Mouse (Mus musculus): ENCODE data around the gene Itga8.

Itga8 gene

DNA sequence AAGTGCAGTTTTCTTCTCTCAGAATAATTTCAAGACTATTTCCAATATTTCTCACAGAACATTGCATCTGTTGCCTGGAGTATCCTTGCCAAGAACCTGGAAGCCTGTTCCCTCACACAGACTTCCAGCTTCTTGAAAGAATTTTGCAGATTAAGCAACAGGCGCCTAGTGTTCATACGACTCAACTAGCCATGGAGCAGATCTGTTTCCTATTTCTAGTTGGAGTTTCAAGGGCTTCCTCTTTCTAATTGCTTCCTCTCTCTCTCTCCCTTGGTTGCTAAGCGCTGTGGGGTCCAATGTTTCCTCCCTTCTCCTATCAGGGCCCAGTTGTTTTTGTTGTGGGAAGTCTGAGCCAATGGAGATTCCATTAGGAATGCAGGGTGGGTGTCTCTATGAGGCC is 7.7 kb downstream of the Itga8 start:
- DNase-seq (ENCODE audit: low spot score) = no peak

DNA sequence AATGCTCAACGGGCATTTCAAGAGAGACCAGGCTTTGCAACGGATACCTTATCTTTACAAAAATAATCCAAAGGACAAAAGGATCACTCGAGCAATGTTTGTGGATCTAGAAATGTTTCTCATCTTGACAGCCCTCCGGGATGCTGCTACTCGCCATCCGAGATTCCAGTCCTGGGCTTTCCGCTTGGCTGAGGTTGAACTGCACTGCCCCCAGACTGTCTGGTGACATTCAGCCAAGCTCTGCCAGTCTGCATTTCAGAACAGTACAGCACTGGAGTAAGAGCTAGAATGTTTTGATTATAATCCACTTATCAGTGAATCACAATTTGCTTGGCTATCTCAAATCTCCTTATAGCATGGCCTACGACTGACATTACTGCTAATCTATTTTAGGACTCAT is 8.3 kb downstream of the Itga8 start:
- DNase-seq (ENCODE audit: low spot score) = no peak

DNA sequence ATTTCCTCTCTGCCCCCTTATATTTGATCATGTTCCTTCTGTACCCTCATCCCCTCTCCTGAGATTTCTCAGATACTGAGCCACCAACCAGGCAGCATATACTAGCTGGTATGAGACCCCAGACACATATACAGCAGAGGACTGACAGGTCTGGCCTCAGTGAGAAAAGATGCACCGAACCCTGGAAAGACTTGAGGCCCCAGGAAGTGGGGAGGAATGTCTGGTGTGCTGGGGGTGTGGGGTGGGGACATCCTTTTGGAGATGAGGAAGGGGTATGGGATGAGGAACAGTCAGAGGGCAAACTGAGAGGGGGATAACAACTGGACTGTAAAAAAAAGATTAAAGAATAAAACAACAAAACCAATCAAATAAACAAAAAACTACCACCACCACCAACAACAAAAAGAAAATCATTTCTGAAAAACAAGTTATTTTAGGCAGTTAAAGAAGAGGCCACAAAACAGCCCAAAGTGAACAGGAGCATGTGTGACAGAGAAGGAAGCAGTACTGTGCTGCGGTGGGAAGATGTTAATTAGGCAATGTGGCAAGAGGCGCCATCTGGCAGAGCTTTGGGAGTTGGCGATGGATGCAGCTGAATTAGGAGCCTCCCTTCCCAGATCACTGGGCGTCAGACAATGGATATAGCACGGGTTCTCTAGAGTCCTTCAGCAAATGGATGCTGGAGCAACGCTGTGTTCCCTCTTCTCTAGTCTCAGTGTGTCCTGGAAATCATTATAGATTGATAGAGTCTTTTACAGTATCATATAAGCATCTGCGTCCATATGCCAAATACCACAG is 9.5 kb downstream of the Itga8 start:
- no peak for DNase-seq (ENCODE audit: low spot score)

DNA sequence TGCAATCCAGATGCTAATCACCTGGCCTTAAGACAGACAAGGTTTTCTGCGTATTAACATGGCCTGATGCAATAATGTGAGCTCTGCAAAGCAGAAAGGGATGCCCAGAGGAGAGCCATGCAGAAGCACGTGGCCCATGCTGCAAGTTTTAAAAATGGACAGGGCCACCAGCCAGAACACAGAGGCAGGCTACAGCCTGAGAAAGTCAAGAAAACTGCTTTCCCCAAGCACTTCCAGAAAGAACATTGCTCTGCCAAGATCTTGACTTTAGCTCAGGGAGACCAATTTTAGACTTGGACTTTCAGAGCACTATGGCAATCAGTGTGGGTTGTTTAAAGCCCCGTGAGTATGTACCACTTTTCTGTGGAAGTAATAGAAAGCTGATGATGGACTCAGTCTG is 11.5 kb downstream of the Itga8 start:
- no peak for DNase-seq (ENCODE audit: low spot score)

DNA sequence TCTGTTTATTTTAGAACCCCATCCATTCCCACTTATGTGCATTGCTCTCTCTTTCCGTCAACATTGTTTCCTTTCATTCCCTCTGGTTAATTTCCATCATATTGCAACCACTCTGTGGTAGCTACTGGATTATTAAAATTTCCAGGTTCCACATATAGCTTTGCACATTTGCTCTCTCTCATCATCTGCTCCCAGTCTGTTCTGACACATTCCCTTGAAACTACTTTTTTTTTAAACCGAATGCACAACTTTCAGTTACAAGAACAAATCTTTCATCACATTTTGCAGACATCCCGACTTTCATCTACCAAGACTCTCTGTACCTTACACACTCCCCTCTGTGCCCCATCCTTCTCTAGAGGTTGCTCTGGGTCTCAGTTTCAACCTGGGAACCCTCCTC is 13.9 kb downstream of the Itga8 start:
- no peak for DNase-seq (ENCODE audit: low spot score)

DNA sequence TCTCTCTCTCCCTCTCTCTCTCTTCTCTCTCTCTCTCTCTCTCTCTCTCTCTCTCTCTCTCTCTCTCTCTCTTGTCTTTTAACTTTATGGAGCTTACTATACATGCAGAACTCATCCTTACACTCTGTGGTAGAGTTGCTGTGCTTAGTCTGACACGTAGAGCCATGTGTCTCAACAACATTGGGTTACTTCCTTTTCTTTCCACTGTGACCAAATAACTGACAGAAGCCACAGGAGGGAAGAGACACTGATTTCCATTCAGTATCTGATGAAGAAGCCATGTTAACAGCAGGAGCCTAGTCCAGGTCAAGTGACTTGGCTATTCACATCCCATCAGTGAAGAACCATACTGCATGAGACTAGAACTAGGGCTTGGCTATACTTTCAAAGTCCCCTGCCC is 21.1 kb downstream of the Itga8 start:
- DNase-seq (ENCODE audit: low spot score) = no peak

DNA sequence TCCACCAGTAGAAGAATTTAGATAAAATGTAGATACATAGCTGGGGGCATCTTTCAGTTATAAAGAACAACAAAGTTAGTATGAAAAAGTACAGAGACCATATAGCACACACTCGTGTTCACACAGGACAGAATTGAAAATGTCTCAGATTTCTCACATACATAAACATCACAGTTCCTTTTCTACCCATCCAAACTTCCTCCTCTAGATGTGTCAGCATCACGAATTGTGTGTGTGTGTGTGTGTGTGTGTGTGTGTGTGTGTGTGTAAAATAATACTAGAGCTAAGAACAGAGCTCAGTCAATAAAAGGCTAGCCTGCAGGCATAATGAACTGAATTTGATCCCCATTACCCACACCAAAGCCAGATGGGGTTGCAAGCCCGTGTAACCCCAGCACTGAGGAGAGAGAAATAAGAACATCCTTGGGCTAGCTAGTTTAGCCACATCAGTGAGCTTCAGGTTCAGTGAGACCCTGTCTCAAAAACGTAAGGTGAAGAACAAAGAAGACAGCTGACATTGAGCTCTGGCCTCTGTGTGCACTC is 22.6 kb downstream of the Itga8 start:
- DNase-seq (ENCODE audit: low spot score) = no peak

DNA sequence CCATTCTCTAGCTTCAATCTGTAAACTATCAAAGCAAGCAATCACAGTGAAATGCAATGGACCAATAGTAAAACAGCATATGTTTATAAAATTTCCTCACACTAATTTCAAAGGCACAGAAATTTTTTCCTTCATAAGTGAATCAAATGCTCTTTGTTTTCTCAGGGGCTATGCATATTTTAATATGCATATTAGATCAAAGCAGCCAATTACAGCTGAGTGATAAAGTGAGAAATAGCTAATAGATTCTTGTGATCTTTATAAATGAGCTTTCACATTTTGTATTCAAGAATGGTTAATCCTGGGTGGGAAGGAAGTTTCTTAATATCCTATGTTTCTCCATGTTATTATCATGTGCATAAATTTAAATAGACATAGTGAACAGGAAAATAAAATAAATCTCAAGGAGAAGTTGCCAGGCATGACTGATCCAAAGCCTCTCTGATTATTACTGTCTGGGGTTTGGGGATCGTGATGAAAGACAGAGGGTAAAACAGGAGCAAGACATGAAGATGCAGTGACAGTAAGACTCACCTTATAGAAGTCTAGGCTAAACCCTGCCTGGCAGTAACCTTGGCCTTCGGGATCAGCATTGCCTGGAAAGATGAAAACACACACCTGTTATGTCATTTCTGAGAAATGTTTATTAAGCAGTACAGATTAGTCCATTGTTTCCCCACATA is 44.9 kb downstream of the Itga8 start:
- DNase-seq (ENCODE audit: low spot score) = no peak

DNA sequence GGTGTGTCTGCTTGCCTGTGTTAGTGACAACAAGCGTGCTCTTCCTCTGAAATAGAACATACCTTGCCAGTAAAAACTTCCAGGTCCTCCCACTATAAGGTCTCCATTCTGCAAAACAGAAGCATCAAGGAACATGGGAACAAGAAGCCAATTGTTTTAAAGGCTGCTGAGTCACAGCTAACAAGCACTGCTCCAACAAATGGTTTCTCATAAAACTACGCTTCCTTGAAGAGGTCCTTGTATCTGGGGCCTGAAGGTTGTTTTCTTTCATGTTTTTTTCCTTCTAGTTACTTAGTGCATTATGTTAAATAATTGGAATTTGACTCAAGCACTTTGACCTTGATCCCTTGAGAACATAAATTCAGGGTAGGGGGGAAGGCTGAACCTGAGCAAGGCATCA is 45.8 kb downstream of the Itga8 start:
- DNase-seq (ENCODE audit: low spot score) = no peak

DNA sequence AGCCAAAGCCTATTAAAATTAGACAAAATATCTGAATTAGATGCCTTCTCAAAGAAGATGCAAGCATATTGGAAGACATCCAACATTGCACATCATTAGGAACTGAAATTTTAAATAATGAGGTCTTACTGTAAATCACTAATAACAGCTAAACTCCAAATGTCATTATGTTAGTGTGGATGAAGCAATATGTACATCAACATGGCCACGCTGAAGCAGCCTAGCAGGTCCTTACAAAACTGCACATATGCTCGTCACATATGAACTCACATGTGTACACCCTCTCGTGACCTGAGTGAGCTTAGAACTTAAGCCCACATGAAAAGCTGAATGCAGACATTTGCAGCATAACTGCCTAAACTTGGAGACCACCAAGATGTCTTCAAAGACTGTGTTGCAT is 66.4 kb downstream of the Itga8 start:
- DNase-seq (ENCODE audit: low spot score) = no peak

DNA sequence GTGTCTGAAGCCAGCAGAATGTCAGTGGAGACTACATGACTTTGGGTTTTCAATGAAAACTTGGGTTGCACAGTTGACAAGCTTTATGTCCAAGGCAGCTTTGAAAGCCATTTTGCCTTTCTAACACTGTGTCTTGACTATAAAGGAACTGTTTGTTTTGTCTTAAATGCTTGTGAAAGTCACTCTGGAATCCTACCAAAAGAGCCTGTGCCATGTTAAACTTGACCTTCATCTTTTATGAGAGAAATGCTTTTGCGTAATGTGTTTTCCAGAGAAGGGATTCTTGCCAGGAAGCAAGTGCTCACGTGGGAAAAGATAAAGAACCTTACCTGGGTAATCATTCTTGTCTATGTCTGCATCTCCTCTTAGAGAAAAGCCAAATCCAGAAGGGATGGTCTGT is 72.0 kb downstream of the Itga8 start:
- DNase-seq (ENCODE audit: low spot score) = no peak

DNA sequence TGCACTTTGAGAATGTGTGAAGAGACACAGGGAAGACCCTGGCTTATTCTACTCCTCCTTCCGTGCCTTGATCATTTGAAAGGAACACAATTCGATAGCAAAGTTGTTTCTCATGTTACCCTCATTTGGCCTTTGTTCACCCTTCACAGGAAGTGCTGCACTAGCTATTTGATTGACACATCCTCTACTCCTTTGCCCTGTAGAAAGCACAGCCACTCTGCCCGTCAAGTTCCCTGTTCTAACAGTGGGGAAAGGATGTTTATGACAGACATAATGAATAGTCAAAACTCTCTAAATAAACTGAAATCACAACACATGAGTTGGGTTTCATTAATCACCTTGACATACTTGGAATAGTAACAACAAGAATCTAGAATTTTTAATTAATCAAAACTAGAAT is 73.4 kb downstream of the Itga8 start:
- DNase-seq (ENCODE audit: low spot score) = no peak

DNA sequence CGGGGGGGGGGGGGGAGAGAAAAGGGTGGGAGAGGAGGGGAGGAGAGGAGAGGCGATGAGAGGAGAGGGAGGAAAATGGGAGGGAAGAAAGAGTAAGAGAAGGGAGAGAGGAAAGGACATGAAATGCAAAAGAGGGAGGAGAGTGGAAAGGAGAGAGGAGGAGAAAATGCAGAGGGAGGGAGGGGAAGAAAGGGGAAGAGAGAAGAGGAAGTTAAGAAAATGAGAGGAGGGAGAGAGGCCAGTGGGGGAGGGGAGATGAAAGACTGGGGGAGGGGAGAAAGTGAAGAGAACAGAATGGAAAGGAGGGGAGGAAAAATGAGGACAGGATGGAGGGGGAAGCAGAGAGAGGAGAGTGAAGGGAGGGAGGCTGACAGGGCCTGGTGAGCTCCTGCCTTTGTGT is 74.5 kb downstream of the Itga8 start:
- DNase-seq (ENCODE audit: low spot score) = no peak

DNA sequence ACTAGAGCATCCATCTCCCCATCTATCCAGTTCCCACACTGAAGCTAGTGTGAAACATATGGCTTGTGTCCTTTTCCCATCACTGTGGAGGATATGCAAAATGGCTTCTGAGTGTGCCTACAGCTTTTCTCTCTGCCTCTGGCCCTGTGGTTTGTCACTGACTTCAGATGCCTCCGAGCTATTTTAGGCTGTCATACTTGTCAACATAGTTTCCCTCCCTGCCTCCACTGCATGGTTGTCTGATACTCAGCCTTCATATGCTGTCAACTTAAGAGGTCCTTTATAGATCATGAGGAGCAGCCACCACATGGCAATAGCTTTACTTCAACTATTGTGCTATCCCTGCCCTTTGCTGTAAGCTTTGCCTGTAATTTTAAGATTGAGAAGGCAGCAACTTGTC is 75.4 kb downstream of the Itga8 start:
- no peak for DNase-seq (ENCODE audit: low spot score)

DNA sequence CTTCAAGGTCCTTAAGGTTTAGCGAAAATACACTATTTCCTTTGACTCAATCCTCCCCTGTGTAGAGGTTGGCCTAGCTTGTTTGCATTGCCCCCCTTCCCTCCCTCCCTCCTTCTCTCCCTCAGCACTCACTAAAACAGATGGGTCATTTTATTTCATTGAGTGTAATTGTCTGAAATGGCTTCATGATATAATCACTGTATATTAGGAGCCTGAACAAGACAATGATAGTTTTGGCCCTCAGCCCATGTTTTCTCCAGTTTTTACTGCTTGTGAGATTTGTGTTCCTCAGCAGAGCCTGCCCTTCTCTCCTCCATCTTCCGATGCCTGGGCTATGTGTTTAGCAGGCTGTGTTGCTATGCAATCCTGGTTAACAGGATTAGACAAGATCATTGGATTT is 80.1 kb downstream of the Itga8 start:
- DNase-seq (ENCODE audit: low spot score) = no peak

DNA sequence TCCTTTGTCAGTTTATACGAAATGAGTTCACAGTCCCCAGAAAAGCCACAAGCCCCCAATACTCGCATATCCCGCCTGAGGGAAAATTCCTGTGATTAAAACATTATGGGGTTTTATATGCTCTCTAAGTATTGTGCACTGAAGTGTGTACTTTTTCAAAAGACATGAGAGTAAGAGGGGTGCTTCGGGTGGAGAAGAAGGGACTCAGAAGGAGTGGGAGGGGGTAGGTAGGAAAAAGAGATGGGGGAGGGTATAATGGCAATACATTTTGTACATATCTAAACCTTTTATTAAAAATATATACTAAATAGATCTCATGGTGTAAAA is 88.3 kb downstream of the Itga8 start:
- no peak for DNase-seq (ENCODE audit: low spot score)

DNA sequence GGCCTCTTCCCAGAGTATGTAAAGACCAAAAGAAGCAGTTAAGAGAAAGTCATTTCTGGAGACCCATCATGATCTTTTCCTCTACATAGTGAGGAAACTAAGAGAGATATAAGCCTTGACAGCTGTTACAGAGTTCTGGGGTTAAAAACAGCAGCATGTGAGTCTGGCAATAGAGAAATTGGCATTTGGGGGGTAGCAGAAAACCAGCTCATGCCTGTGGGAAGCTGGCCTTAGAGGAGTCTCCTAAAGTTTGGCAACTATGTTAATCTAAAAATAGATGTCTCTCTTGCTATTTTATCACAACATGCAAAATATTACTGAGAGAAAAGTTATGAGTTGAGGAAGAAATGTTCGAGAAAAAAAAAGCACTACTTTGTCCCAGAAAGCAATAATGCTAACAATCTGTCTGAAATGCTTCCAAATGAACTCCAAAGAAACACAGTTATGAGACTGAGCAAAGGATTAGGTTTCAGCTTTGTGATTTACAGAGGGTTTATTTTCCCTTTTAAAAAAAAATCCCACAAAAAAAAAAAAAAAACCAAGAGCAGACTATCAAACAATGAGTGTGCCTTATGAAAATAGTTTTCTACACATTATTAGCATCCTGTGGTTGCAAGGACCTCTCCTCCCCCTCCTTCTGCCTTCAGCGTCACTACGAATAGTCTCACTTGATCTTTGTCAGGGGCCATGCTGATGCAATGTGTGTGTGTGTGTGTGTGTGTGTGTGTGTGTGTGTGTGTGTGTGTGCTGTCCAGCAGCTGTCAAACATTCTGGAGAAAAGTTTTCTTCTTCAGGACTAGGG is 88.9 kb downstream of the Itga8 start:
- no peak for DNase-seq (ENCODE audit: low spot score)

DNA sequence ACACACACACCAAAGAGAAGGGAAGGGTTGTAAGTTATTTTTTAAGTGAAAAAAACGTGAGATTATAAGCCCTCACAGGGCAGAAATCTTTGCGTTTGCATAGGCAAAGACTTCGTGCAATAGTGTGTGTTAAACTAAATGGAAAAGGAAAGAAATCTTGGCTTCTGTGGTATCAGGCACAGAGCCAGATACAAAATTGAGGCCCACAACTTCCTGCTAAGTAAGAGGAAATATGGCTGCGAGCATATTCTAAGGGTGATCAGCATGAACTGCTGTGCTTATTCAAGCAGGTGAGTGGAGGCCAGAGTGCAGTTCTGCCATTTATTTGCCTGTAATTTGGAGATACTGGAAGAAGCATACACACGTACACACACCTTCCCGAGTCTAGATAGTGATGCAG is 93.6 kb downstream of the Itga8 start:
- DNase-seq (ENCODE audit: low spot score) = no peak

DNA sequence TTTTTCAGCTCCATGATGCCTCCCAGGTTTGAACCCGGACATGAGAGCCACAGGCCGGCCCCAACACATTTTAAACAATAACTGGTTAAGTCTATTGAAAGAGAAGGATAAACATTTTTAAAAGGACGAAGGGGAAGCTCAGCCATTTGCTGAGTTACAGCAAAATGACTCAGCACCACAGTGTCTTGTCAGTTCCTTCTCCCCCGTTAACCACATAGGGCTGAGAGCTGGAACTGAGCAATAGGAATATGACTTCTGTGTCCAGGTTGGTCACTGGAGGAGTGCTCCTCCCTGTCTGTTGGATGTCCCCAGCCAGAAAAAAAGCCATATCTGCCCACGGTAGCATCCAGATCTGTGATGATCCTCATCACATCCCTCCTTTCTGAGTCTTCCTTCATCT is 95.4 kb downstream of the Itga8 start:
- no peak for DNase-seq (ENCODE audit: low spot score)

DNA sequence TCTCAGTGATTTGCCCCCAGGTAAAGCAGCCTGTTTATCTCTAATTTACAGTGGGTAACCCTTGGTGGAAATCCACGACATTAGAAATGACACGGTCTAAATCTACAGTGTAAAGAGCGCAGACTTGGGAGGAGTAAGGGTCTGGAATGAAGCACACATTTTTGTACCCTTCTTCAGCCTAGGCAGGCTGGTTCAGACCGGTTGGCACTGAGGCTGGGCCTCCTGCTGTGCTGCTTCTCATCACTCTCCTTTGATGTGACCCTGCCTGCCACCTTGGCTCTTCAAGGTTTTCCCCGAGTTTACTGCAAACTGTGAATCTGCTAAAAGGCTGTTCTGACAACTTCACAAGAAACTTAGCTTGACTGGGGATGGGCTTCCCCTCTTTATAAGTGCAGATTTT is 95.8 kb downstream of the Itga8 start:
- no peak for DNase-seq (ENCODE audit: low spot score)

DNA sequence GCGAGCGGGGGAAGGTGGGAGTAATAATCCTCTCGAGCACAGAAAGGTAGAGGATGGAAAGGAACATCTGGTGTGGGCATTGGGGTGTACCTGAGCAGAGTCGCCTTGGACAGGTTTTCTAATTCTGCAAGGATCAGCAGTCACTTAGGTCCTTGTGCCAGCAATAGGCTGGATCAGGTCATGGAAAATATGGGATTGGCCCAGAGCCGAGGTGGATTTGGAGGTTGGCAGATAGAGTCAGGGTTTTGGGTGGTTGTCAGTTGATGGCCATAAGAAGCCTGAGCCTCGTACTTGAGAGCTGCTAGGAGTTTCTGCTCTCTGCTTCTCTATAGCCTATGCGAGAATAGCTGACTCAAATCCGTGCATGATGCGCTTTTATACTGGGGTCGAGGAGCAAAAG is 98.5 kb downstream of the Itga8 start:
- no peak for DNase-seq (ENCODE audit: low spot score)

DNA sequence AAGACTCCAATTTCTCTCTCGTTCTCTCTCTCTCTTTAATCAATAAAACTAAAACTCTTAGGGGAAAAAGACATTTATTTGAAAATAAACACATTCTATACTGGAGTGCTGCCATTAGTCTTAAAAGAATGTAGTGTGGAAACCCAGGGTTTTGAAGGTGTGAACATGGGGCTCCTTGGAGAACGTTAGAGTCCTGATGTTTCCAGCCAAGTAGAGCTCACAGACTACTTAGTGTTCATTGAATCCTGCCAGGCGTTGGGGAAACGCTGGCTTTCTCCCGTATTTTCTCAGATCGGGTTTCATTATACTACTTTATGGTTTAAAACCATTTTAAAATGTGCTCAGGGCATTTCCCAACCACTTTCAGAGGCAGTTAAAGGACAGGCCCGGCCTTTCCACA is 103.0 kb downstream of the Itga8 start:
- no peak for DNase-seq (ENCODE audit: low spot score)

DNA sequence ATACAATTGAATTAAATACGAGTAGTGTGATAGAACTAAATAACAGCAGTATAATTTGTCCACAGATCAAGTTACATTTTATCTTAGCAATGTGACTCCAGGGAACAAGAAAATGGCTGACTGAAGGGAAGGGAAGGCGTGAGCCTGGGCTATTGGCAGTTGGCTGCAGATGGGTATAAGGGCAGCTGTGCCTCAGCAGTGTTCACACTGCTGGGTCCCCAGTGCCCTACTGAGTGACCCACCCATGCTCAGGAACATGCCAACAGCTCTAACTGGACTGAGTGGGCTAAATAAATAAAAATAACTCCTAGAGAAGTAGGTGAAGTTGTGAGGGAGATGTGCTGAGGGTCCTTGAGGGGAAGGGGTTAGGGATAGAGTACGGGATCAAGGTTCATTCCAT is 103.5 kb downstream of the Itga8 start:
- no peak for DNase-seq (ENCODE audit: low spot score)

Measured in yolk sac, embryonic 10.5 days (tissue).